Mouse (Mus musculus) spleen, postnatal 4 days (tissue): Measurements from ENCODE around the gene Nupl2.

Source experiments
- DNase-seq, 2 experiments: peaks; one replicate each; pipeline ENCODE4 v3.0.0; 2022; ENCODE audit warnings: low spot score in 2 of 2

Gene Nupl2

DNA sequence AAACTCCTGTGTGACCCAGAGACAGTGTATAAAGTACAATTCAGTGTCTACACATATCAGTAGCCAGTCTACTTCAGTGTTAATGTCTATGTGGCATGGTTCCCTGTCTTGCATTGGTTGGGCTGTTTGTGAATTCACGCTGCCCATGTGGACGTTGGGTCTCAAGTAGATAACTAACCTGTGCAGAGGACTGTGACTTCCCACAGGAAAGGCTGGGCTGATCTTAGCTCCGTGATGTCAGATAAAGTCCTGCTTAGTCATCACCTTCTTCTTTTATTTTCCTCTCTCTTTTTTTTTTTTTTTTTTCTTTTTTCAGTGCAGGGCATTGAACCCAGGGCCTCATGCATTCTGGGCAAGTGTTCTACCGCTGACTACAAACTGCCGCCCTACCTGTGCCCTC, 43.7 kb downstream of the Nupl2 start:
- no peak for DNase-seq

DNA sequence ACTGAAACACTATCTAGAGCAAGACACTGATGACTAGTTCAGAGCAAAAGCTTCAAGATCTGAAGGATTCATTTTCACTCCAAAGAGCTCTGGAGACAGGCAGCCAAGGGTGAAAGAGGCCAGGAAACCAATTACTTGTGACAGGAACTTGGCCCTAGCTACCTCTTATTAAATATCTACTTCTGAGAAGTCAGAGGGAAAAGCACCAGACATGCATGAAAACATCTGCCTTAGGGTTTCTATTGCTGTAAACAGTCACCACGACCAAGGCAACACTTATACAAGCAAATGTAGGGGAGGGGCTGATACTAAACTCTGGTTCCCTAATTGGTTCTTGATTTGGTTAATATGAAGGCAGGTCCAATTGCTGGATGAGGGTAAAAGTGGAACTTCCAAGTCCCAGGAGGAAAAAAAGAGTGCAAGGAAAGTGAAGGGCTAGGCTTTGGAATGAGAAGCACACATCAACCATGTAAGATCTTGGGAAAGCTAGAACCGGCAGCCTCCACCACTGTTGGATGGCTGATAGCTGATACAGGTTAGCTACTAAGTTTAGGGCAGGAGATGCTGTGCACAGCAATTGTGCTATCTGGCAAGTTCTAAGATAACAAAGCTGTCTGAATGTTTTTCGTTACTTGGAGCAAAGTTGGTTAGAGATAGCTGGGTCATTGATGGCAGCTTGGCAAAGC, 49.2 kb downstream of the Nupl2 start:
- no peak for DNase-seq

DNA sequence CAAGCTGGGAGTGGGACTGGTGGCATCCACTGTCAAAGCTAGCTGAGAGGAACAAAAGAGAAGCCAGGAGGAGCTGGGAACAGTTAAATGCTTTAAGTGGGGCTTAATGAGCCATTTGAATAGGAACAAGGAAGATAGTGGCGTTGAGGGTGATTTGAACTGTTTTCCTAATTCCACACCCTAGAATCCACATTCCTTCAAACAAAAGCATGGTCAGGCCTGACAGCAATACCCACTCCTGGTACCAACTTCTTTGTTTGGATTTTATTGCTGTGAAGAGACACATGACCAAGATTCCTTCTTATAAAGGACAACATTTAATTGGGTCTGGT, 49.8 kb downstream of the Nupl2 start:
- DNase-seq: no peak

DNA sequence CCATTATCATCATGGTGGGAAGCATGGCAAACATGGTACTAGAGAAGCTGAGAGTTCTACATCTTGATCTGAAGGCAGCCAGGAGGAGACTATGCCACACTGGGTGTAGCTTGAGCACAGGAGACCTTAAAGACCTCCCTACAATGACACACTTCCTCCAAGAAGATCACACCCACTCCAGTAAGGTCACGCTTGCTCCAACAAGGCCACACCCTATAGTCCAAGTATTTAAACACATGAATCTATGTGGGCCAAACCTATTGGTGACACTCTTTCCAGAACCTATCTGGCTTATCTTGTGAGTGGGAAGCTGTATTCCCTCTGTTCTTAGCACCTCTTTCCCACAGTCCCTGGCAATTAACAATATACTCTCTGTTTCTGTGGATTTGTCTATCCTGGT, 50.1 kb downstream of the Nupl2 start:
- DNase-seq: no peak
